Mouse (Mus musculus): ENCODE measurements at regions not wholly inside any gene's neighbourhood (a gene's known extent, or its start where the extent isn't known, plus 50 kb on each side); places are given as distances from the start of the nearest gene placed in this dataset.

DNA sequence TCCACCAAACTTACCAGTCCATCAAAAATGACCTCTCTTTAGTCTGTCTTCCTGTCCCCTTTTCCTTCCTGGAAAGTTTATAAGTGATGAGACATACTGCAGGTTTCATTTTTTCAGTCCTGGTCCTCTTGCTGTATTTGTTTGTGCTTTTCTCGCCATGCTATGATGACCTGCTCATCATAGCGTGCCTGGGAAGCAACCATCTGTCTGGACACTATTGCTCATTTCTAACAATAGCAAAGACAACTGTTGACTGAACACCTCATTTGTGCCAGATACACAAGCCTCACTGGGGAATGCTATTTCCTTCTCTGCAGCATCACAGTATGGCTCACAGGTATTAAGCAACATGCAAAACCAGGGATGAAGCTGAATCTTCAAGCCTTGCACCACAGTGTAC lies 85.2 kb upstream of the Cdkn2b start (continued):
- TF ChIP-seq GABPA (IDR thresholded peaks at IDR 0.05; ENCODE audit: insufficient replicate concordance, low read depth, low read length) = no peak

DNA sequence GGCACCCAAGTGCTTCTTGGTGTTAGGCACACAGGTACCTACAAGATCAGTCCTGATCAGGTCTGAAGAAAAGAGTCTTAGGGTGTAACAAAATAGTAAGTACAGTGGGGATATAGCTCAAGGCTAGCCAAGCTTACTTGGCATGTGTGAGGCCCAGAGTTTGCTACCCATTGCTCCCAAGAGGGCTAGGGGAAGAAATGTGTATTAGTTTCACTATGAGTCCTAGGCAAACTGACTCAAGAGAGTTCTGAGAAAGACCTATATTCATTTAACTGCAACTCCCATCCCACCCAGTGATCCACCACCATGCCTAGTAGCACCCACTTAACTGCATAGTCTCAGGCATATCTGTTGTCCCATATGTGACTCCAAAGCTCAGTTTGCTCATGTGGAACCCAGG lies 84.5 kb upstream of the Cdkn2b start:
- H3K4me2 ChIP-seq (ENCODE audit: insufficient read depth, low read depth, poor library complexity, severe bottlenecking) = peak overlapping the region; percentile 32; the same call in 1 of the 2 replicates
- peaks cover 3% of the 10 kb centered on the region for H3K9me3 ChIP-seq (replicated peaks; ENCODE audit: low read length)
- peaks cover 14 to 38% of the 10 kb centered on the region in 2 experiments for H3K36me3 ChIP-seq (replicated peaks in 1 of 2; ENCODE audit: control insufficient read depth in 1 of 2, insufficient read depth in 1 of 2, low read length in 1 of 2)
- H3K27ac ChIP-seq (ENCODE audit: insufficient read depth, low read depth) = peak overlapping the region; percentile 94
- no peaks in the 10 kb centered on the region for H3K27me3 ChIP-seq (replicated peaks)
- peak; percentile 87 for DNase-seq (ENCODE audit: extremely low read depth)
- dilution Hi-C loops (cut with MboI; ENCODE audit: extremely low pct_ligation_motif_present, extremely low pct_unique_long_range_greater_than_20kb, low sequenced_read_pairs) (no loop called here), in situ Hi-C loops (cut with MboI; ENCODE audit: low pct_ligation_motif_present, low pct_unique_long_range_greater_than_20kb, low sequenced_read_pairs) (no loop called here)
- TF ChIP-seq USF2 (conservative IDR thresholded peaks at IDR 0.05; ENCODE audit: low read depth, low read length) = no peak
- TF ChIP-seq SMC3 (IDR thresholded peaks at IDR 0.05; ENCODE audit: low read depth, low read length) = no peak; the same call in 1 of the 2 replicates
- TF ChIP-seq NRF1 (IDR thresholded peaks at IDR 0.05; ENCODE audit: low read depth, low read length) = no peak
- no peak for TF ChIP-seq MYC (IDR thresholded peaks at IDR 0.05; ENCODE audit: low read depth, low read length)
- no peak for TF ChIP-seq NELFE (IDR thresholded peaks at IDR 0.05; ENCODE audit: low read depth, low read length)
- TF ChIP-seq ETS1 (conservative IDR thresholded peaks at IDR 0.05; ENCODE audit: low read depth, low read length) = peak; percentile 93
- peak; percentile 66; the same call in 1 of the 2 replicates for TF ChIP-seq MAFK (IDR thresholded peaks at IDR 0.05; ENCODE audit: insufficient replicate concordance, low read length)
- TF ChIP-seq MAX (IDR thresholded peaks at IDR 0.05; ENCODE audit: low read length) = peak; percentile 66
- TF ChIP-seq UBTF (IDR thresholded peaks at IDR 0.05; ENCODE audit: low read depth, low read length) = no peak
- TF ChIP-seq EP300 (IDR thresholded peaks at IDR 0.05; ENCODE audit: low read length) = peak; percentile 97
- peak; percentile 85 for TF ChIP-seq BHLHE40 (IDR thresholded peaks at IDR 0.05; ENCODE audit: low read depth, low read length)
- TF ChIP-seq TBP (conservative IDR thresholded peaks at IDR 0.05; ENCODE audit: low read depth, low read length) = 0 out of 2 replicates have a peak, but pooled peaks have one; percentile 53
- no peak for TF ChIP-seq CHD1 (IDR thresholded peaks at IDR 0.05; ENCODE audit: low read depth, low read length)
- TF ChIP-seq MEF2A (IDR thresholded peaks at IDR 0.05; ENCODE audit: borderline replicate concordance, low read depth, low read length) = peak; percentile 90
- TF ChIP-seq CTCF (conservative IDR thresholded peaks at IDR 0.05 in 1 of 2, IDR thresholded peaks at IDR 0.05 in 1 of 2; ENCODE audit: low read depth in 2 of 2, low read length in 2 of 2) = no peak
- TF ChIP-seq MAZ (IDR thresholded peaks at IDR 0.05; ENCODE audit: low read depth, low read length) = no peak; the same call in 1 of the 2 replicates
- TF ChIP-seq MXI1 (IDR thresholded peaks at IDR 0.05; ENCODE audit: low read depth, low read length) = no peak
- TF ChIP-seq JUND (conservative IDR thresholded peaks at IDR 0.05; ENCODE audit: low read depth, low read length) = peak; percentile 96
- peak; percentile 82 for TF ChIP-seq TCF12 (IDR thresholded peaks at IDR 0.05; ENCODE audit: low read depth, low read length)
- no peak; the same call in none of the 2 replicates for TF ChIP-seq SIN3A (IDR thresholded peaks at IDR 0.05; ENCODE audit: low read length)
- TF ChIP-seq JUN (IDR thresholded peaks at IDR 0.05; ENCODE audit: insufficient read depth, low read depth, low read length) = peak; percentile 96
- TF ChIP-seq ZNF384 (IDR thresholded peaks at IDR 0.05; ENCODE audit: low read depth, low read length) = no peak
- TF ChIP-seq USF1 (IDR thresholded peaks at IDR 0.05; ENCODE audit: low read depth, low read length) = no peak
- TF ChIP-seq E2F4 (IDR thresholded peaks at IDR 0.05; ENCODE audit: insufficient replicate concordance, low read depth, low read length) = no peak
- TF ChIP-seq RAD21 (IDR thresholded peaks at IDR 0.05; ENCODE audit: low read depth, low read length) = peak; percentile 1
- 0 out of 2 replicates have a peak, but pooled peaks have one; percentile 36 for TF ChIP-seq ZMIZ1 (IDR thresholded peaks at IDR 0.05; ENCODE audit: low read depth, low read length)
- no peak for TF ChIP-seq ELF1 (IDR thresholded peaks at IDR 0.05; ENCODE audit: low read depth, low read length)
- TF ChIP-seq POLR2A (IDR thresholded peaks at IDR 0.05; ENCODE audit: low read depth, low read length) = no peak; the same call in 1 of the 2 replicates
- TF ChIP-seq KAT2A (IDR thresholded peaks at IDR 0.05; ENCODE audit: insufficient replicate concordance, low read length) = 0 out of 2 replicates have a peak, but pooled peaks have one; percentile 29
- peak; percentile 76 for TF ChIP-seq RCOR1 (conservative IDR thresholded peaks at IDR 0.05; ENCODE audit: low read depth, low read length)
- TF ChIP-seq ZKSCAN1 (IDR thresholded peaks at IDR 0.05; ENCODE audit: borderline replicate concordance, low read depth, low read length) = no peak
- TF ChIP-seq ZC3H11A (IDR thresholded peaks at IDR 0.05; ENCODE audit: low read depth, low read length) = no peak
- no peak for TF ChIP-seq GABPA (IDR thresholded peaks at IDR 0.05; ENCODE audit: insufficient replicate concordance, low read depth, low read length)
- peak; percentile 70 for TF ChIP-seq CHD2 (IDR thresholded peaks at IDR 0.05; ENCODE audit: low read length)
- TF ChIP-seq HCFC1 (IDR thresholded peaks at IDR 0.05; ENCODE audit: low read depth, low read length) = no peak
- no peak for TF ChIP-seq PAX5 (IDR thresholded peaks at IDR 0.05; ENCODE audit: low read length)
- peak; percentile 98 for TF ChIP-seq IRF4 (IDR thresholded peaks at IDR 0.05; ENCODE audit: low read depth, low read length)
- 0 out of 2 replicates have a peak, but pooled peaks have one; percentile 65 for TF ChIP-seq POLR2AphosphoS2 (IDR thresholded peaks at IDR 0.05; ENCODE audit: low read depth, low read length)
- peak overlapping the region; percentile 43; the same call in 1 of the 2 replicates for H3K9ac ChIP-seq (ENCODE audit: insufficient read depth, low read depth)
- H3K4me3 ChIP-seq (replicated peaks in 1 of 3; ENCODE audit: low read depth in 2 of 3, low read length in 2 of 3, poor library complexity in 1 of 3) = no peak overlapping the region
- peaks cover 35 to 72% of the 10 kb centered on the region in 2 experiments for H3K4me1 ChIP-seq (ENCODE audit: control insufficient read depth in 1 of 2, insufficient read depth in 2 of 2)
- peaks cover 3% of the 10 kb centered on the region; the same call in 1 of the 2 replicates for H3K79me2 ChIP-seq (replicated peaks; ENCODE audit: control insufficient read depth, extremely low read depth, insufficient read depth, poor library complexity, severe bottlenecking)
